Mouse (Mus musculus): Measurements from ENCODE around the gene Cwc27. TPM values are rescaled to one million over a fixed set of nuclear protein-coding genes. Genes with fewer than 3 reads are reported as not detected.

The Cwc27 gene
- polyA plus RNA-seq, 1 experiment from 2014 or later, result 41.9 TPM

DNA sequence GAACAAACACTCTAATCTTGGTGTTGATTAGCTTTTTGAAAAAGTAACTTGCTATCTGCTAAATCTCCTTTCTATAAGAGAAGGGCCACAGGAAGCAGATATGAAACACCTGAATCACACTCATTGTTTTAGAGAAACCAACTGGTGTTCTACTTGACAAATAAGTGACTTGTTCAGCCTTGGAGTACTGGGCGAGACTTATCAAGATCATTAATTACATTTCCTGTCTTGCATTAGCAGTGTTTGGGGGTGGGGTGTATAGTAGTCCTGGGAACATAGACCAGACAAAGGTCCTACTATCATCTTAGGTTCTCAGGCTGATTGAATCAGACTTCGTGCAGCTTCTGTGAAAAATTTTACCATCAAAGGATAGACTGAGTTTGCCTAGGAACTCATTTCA lies 196.5 kb downstream of the Cwc27 start:
- Histone ChIP-seq H3K27ac (no peak overlapping the region), H3K36me3 (ENCODE audit: inconsistent target) (no peaks in the 10 kb centered on the region), H3K79me2 (ENCODE audit: inconsistent target) (no peaks in the 10 kb centered on the region), H3K4me3 (ENCODE audit: inconsistent target) (no peak overlapping the region)
- WGBS (ENCODE audit: missing documents), result 81% methylated on average over 2 of the region's 2 CpGs

DNA sequence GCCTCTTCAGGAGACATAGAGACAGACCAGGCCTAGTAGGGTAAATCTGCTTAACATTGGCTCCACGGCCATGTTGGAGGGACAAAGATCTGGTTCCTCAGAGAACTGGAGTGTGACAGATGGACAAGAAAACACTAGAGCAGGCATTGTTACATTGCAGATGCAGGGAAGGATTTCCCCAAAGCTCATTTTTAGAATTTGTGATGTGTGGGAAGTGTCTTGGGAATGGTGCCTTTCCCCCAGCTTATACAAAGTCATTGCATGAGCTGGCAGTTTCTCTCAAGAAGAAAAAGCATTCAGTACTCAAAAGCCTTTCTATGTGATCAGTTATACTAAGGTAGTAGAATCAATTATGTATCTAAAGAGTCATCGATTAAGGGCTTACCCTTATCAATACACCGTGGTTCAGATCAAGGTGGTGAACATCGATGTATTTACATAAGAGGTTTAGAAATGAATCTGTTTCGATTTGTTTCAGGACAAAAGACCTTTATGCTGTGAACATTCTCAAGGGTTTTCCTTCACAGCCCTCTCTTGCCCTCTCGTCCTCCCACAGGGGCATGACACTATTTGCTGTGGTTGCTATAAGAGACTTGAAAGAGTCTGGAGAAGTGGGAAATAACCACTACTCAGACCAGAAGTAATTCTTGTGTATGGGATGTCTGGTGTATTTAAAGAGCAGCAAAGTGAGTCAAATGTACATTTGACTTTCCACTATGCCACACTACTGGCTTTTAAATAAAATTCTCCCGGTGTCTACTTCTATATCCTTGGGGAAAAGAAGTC lies 197.2 kb downstream of the Cwc27 start:
- Histone ChIP-seq H3K36me3 (ENCODE audit: inconsistent target) (no peaks in the 10 kb centered on the region), H3K79me2 (ENCODE audit: inconsistent target) (no peaks in the 10 kb centered on the region), H3K4me3 (ENCODE audit: inconsistent target) (no peak overlapping the region), H3K27ac (no peak overlapping the region)
- WGBS (ENCODE audit: missing documents), result 94% methylated on average over 7 of the region's 7 CpGs

DNA sequence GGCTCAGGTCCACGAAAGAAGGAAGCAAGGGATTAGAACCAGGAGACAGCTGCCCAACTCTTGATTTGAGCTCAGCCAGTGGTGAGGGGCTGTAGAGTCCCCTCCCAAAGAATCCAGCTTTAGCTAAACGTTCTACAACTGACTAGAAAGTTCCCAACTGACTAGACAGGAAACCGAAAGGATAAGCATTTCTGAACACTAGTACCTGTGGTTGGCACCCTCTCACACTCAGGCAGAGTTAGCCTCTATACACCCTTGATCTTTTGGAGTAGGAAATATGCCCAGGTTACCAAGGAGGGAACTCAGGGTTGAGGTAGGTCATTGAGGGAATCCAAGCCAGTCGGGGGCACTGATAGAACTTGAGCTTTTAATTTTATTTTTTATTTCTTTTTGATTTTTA lies 199.7 kb downstream of the Cwc27 start:
- Histone ChIP-seq H3K4me3 (ENCODE audit: inconsistent target) (no peak overlapping the region), H3K27ac (no peak overlapping the region), H3K79me2 (ENCODE audit: inconsistent target) (no peaks in the 10 kb centered on the region), H3K36me3 (ENCODE audit: inconsistent target) (no peaks in the 10 kb centered on the region)
- 87% methylated on average over 4 of the region's 4 CpGs for WGBS (ENCODE audit: missing documents)

DNA sequence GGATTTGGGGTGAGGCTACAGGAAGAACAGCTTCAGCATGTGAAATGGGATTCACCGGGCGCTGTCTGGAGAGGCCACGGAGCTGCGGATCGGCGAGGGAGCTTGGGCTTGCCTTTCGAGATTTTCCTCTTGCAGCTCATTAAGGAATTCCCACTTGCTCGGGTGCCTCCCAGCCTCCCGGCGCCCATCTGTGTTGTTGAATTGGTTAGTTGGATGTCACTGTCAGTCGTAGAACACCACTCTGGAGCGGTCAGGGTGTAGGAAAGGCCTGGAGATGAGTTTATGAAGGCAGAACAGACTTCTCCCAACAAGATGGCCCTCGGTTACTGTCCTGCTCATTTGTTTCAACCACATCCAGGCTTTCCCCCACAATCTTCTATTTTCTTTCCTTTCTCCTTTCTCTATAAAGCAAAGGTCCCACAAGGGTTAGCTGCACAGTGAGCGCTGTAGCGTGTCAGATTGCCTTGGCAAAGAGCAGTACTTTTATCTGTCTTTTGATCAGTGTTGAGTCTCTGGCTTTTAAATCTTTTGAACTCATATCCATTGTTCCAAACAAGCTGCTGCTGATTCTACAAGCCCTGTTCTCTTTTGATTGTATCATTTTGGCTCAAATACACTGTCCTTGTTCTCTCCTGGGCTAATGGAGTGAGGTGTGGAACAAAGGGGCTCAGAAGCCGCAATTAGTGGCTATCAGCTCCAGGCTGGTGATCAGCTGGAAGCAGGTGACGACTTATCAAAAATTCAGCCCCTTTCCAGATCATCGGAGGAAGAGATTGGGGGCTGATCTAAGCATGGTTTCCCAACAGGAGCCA lies 200.7 kb downstream of the Cwc27 start:
- Histone ChIP-seq H3K79me2 (ENCODE audit: inconsistent target) (no peaks in the 10 kb centered on the region), H3K27ac (no peak overlapping the region), H3K36me3 (ENCODE audit: inconsistent target) (no peaks in the 10 kb centered on the region), H3K4me3 (ENCODE audit: inconsistent target) (no peak overlapping the region)
- WGBS (ENCODE audit: missing documents), result 95% methylated on average over 18 of the region's 18 CpGs

DNA sequence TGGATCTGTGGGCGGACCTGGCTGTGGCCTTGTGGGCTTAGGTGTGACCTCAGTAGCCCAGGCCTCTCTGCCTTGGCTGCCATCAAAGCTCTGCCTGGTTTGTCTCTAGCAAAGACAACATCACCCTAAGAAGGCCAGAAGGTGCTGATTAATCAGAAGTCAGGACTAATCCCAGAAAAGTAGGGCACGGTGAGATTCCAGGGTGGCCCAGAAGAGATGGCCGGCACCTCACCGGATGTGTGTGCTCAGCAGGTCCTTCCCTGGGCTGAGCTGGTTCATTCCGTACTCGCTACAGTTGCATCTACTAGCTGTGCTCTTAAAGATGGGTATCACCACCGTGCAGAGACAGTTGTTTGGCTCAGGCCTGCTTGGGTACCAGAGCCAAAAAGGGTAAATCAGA lies 201.8 kb downstream of the Cwc27 start:
- Histone ChIP-seq H3K79me2 (ENCODE audit: inconsistent target) (no peaks in the 10 kb centered on the region), H3K4me3 (ENCODE audit: inconsistent target) (no peak overlapping the region), H3K36me3 (ENCODE audit: inconsistent target) (no peaks in the 10 kb centered on the region), H3K27ac (no peak overlapping the region)
- 95% methylated on average over 7 of the region's 7 CpGs for WGBS (ENCODE audit: missing documents)

DNA sequence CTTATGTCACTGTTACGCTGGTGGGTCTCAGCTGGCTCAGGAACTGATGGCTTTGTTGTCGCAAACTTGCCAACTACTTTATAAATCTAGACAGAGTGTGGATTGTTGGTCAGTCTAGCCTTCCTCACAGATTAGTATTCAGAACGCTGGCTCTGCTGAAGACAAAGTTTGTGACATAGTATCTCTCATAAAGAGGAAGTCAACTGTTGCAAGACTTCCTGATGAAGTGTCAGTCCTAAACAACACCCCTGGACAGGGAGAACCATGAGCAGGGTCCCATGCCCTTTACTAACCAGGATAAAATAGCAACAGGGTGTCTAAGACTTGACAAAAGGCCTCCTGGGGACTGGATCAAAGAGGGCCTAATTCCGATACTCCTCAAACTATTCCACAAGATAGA lies 205.6 kb downstream of the Cwc27 start:
- 48% methylated on average over 4 of the region's 4 CpGs for WGBS (ENCODE audit: missing documents)
- Histone ChIP-seq H3K36me3 (ENCODE audit: inconsistent target) (no peaks in the 10 kb centered on the region), H3K4me3 (ENCODE audit: inconsistent target) (peak overlapping the region; percentile 34; the same call in 1 of the 2 replicates)

DNA sequence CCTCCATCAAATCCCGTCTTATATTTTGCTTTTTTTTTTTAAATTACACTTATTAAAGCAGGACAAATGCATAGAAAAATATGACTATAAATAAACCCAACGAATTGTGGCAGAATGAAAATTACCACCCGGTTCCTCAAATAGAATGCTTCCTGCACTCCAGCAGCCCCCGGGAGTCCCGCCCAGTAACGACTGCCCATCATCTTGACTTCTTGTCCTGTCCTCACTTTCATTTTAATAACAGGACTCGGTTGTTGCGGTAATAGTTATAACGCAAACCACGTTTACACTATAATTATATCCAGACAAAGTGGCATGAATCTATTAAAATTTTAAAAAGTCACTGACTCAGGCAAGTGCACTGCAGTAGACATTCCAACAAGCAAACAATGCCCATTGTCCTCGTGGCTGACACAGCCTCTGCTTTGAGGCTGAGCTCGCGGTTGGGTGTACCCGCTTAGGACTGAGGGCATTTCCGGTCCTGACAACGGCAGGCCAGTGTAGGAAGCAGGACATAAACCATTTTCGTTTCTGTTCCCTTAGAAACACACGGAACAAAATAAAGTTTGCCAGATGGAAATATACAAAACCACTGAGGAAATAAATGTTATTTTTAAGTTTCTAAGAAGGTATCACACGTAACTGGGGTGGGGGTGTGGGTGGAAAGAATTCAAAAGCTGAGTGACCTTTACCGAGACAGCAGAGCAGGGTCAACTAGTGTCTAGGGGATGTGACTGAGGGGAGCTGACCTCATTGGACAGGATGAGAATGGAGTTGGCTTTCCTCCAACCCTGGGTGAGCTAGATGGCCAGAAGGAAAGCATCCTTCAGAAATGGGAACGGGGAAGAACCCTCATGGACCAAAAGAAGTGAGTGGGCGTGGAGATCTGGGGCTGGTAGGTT lies 206.5 kb downstream of the Cwc27 start:
- Histone ChIP-seq H3K79me2 (ENCODE audit: inconsistent target) (no peaks in the 10 kb centered on the region), H3K4me3 (ENCODE audit: inconsistent target) (peak overlapping the region; percentile 34), H3K36me3 (ENCODE audit: inconsistent target) (no peaks in the 10 kb centered on the region), H3K27ac (peak overlapping the region; percentile 89)
- 3% methylated on average over 22 of the region's 22 CpGs for WGBS (ENCODE audit: missing documents)

More for the DNA sequence above, 205.6 kb downstream of the Cwc27 start:
- H3K79me2 ChIP-seq (ENCODE audit: inconsistent target), result no peaks in the 10 kb centered on the region
- H3K27ac ChIP-seq, result peak overlapping the region; percentile 89

DNA sequence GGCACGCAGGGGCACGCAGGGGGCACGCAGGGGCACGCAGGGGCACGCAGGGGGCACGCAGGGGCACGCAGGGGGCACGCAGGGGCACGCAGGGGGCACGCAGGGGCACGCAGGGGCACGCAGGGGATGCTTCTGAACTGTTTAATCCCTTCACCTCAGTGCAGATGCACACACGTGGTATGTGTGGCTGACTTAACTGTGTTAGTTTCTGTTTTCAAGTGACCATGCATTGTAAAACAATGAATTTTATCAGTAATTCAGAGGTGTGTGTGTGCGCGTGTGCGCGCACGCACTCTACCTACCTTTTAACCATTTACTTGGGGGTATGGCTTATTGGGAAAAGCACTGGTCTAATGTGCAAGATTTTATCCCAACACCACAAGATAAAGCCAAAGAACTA lies 208.4 kb downstream of the Cwc27 start:
- no peak overlapping the region for H3K27ac ChIP-seq
- H3K36me3 ChIP-seq (ENCODE audit: inconsistent target), result no peaks in the 10 kb centered on the region
- no peak overlapping the region for H3K4me3 ChIP-seq (ENCODE audit: inconsistent target)
- H3K79me2 ChIP-seq (ENCODE audit: inconsistent target), result no peaks in the 10 kb centered on the region
- over 99% methylated on average over 11 of the region's 18 CpGs for WGBS (ENCODE audit: missing documents)

DNA sequence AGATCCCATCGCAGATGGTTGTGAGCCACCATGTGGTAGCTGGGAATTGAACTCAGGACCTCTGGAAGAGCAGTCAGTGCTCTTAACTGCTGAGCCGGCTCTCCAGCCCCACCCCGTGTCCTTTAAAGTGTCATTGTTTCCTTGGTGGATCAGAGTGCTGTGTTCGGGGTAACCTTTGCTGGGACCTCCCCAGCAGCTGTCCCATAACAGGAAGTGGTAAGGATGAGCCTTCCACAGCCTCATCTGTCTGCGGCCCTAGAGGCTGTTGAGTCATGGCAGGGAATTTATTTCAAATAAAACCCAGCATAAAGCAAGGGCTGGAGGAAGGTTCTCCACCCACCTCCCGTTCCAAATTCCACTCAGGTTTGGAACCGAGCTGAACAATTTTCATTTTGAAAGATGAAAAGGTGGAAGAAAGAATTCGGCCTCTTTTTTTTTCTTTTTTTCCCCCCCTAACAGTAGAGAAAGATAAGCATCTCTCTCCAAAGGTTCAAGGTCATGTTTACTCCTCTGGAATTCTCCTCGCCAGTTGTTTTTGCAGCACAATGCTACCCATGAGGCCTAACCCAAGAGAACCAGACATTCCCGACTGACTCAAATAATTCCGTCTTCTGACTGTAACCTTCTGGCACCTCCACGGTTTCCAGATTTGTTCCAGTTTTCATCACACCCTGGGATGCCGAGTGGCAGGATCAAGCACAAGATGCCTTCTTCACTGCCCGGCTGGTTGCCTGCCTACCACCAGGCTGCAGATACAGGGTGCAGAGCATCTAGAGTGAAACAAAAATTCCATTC lies 210.0 kb downstream of the Cwc27 start:
- 59% methylated on average over 14 of the region's 14 CpGs for WGBS (ENCODE audit: missing documents)
- Histone ChIP-seq H3K27ac (no peak overlapping the region), H3K4me3 (ENCODE audit: inconsistent target) (no peak overlapping the region), H3K36me3 (ENCODE audit: inconsistent target) (no peaks in the 10 kb centered on the region), H3K79me2 (ENCODE audit: inconsistent target) (no peaks in the 10 kb centered on the region)

DNA sequence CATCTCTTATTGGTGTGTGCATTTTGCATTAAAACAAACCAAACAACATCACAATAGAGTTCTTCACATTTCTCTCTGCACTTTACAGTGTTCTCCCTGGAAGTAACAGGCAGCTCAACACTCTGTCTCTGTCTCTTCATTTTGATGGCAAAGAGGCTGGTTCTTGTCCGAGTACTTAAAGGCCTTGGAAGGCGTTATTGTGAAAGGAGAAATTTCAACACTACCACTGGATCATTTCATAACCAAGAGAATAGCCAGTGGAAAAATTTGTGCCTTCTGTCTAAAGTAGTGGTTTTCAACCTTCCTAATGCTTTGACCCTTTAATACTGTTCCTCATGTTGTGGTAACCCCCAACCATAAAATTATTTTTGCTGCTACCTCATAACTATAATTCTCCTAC lies 211.8 kb downstream of the Cwc27 start:
- H3K36me3 ChIP-seq (ENCODE audit: inconsistent target), result no peaks in the 10 kb centered on the region
- WGBS (ENCODE audit: missing documents), result 50% methylated on average over 2 of the region's 2 CpGs
- no peak overlapping the region for H3K4me3 ChIP-seq (ENCODE audit: inconsistent target)
- no peaks in the 10 kb centered on the region for H3K79me2 ChIP-seq (ENCODE audit: inconsistent target)
- H3K27ac ChIP-seq, result no peak overlapping the region

DNA sequence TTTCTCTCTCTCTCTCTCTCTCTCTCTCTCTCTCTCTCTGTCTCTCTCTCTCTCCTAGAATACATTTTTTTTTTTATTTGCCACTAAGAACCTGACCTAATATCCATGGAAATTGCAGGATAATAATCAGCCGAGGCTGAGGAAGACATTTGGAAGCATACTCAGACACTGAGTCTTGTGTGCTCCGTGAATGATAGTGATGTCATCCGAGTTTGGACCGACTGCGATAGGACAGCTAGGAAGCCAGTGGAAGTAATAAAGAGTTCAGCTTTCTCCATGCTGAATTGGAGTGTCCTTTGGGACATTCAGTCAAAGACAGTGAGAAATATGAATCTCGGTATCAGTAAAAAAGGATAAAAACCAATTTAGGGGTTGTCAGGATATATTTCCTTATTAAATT lies 214.7 kb downstream of the Cwc27 start:
- no peak overlapping the region for H3K27ac ChIP-seq
- no peaks in the 10 kb centered on the region for H3K79me2 ChIP-seq (ENCODE audit: inconsistent target)
- 96% methylated on average over 6 of the region's 6 CpGs for WGBS (ENCODE audit: missing documents)
- no peak overlapping the region for H3K4me3 ChIP-seq (ENCODE audit: inconsistent target)
- H3K36me3 ChIP-seq (ENCODE audit: inconsistent target), result no peaks in the 10 kb centered on the region

DNA sequence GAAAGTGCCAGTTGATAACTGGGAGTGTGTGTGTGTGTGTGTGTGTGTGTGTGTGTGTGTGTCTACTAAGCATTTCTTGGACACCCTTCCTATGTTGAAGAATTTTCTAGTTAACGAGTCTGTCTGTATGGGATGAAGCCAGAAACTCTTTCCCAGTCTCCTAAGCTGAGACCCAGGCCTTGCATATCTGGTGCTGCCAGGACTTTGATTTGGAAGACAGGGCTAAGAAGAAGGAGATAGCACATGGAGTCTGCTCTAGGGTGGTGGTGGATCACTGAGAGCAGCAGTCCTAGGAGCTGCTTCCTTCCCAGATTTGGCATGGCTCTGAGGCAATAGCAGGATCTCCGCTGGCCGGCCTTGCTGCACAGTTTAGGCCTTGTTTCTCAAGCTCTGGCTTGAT lies 215.2 kb downstream of the Cwc27 start:
- Histone ChIP-seq H3K27ac (no peak overlapping the region), H3K36me3 (ENCODE audit: inconsistent target) (no peaks in the 10 kb centered on the region)
- WGBS (ENCODE audit: missing documents), result 81% methylated on average over 3 of the region's 3 CpGs

DNA sequence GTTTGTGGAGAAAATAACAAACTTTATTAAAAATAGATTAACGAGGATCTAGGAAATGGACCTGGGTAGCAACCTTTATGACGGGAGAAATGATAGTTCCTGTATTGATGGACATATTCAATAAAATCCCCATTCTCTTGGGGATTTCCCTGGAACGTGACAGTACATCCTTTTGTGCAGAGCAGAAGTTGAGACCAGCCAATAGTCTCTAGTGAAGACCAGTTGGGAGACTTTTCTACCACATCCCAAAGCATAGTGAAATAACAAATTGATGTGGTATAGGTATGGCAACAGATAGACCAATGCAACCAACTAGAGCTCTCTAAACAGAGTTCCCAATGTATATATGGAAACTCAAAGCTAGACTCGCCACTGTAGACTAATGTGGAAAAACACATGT lies 220.7 kb downstream of the Cwc27 start:
- no peaks in the 10 kb centered on the region for H3K79me2 ChIP-seq (ENCODE audit: inconsistent target)
- no peak overlapping the region for H3K4me3 ChIP-seq (ENCODE audit: inconsistent target)
- 86% methylated on average over 4 of the region's 4 CpGs for WGBS (ENCODE audit: missing documents)
- H3K27ac ChIP-seq, result no peak overlapping the region
- no peaks in the 10 kb centered on the region for H3K36me3 ChIP-seq (ENCODE audit: inconsistent target)

More for the DNA sequence above, 215.2 kb downstream of the Cwc27 start:
- Histone ChIP-seq H3K4me3 (ENCODE audit: inconsistent target) (no peak overlapping the region), H3K79me2 (ENCODE audit: inconsistent target) (no peaks in the 10 kb centered on the region)

DNA sequence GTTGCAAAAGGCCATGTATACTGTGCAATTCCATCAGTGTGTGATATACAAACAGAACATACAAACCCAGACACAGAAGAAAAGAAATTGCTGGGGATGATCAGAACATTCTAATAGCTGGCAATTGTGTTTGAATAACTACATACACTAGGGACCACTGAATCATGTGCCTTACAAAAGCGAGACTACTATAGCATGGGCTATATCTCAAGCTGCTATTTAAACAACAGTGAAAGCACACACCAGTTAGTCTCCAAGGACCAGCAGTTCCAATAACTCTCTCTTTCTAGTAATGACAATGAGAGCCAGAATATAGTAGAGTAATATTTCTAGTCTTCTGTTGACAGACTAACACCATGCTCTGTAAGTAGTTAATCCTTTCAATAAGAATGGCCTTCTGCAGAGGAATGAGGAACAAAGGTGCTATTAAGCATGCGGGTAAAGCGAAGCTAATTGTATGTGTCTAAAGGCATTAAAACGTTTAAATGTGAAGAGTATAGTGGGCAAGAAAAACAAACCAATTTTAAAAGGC lies 222.1 kb downstream of the Cwc27 start:
- Histone ChIP-seq H3K36me3 (ENCODE audit: inconsistent target) (no peaks in the 10 kb centered on the region), H3K27ac (no peak overlapping the region), H3K79me2 (ENCODE audit: inconsistent target) (no peaks in the 10 kb centered on the region), H3K4me3 (ENCODE audit: inconsistent target) (no peak overlapping the region)
- 89% methylated on average over 4 of the region's 4 CpGs for WGBS (ENCODE audit: missing documents)

Measured in macrophage (primary cell).